Mouse (Mus musculus) kidney, embryonic 16.5 days (tissue): ENCODE results near the gene Gpsm2. TPM values are rescaled to one million over a fixed set of nuclear protein-coding genes. Genes with fewer than 3 reads are reported as not detected.
A peak's percentile ranks its signal among the peaks of the same experiment; 100 is the strongest.

Experiments
- ATAC-seq: fragments of 200-750 bp; cut with Nextera tagmentation; 2 replicates; pipeline ENCODE4 v1.8.0; 2017; ENCODE audit warnings: moderate TSS enrichment; ENCODE audit not compliant: low FRiP score, low TSS enrichment
- H3K27ac ChIP-seq: fragments of 300-500 bp; sonication (generic); 2 replicates; pipeline ENCODE4 v1.5.1; 2014; ENCODE audit warnings: low read length
- H3K27me3 ChIP-seq: fragments of 300-500 bp; sonication (generic); 2 replicates; pipeline ENCODE4 v1.6.1; 2014; ENCODE audit warnings: low read length, control low read depth, mixed read lengths; ENCODE audit not compliant: insufficient read depth
- H3K36me3 ChIP-seq: fragments of 300-500 bp; sonication (generic); 2 replicates; pipeline ENCODE4 v1.6.1; 2014; ENCODE audit warnings: low read length, control low read depth, mixed read lengths; ENCODE audit not compliant: insufficient read depth
- H3K4me1 ChIP-seq: fragments of 300-500 bp; sonication (generic); 2 replicates; pipeline ENCODE4 v1.6.1; 2014; ENCODE audit warnings: low read length, control low read depth, mixed read lengths; ENCODE audit not compliant: insufficient read depth
- H3K4me2 ChIP-seq: fragments of 300-500 bp; sonication (generic); replicated peaks from 2 replicates; pipeline ENCODE4 v1.6.1; 2014; ENCODE audit warnings: low read depth, low read length
- H3K4me3 ChIP-seq: fragments of 300-500 bp; sonication (generic); 2 replicates; pipeline ENCODE4 v1.5.1; 2014; ENCODE audit warnings: mild to moderate bottlenecking, low read length
- H3K9ac ChIP-seq: fragments of 300-500 bp; sonication (generic); replicated peaks from 2 replicates; pipeline ENCODE4 v1.6.1; 2014; ENCODE audit warnings: low read length
- H3K9me3 ChIP-seq: fragments of 300-500 bp; sonication (generic); 2 replicates; pipeline ENCODE4 v1.6.1; 2016; ENCODE audit warnings: low read length, control low read depth
- WGBS: fragments of 180-500 bp; shearing (Covaris S2); extraction: QIAGEN DNeasy Blood & Tissue Kit; methylation state at CpG from one replicate; pipeline ENCODE4 v1.1.7; 2014; 5-methylcytosine and 5-hydroxymethylcytosine counted together
- polyA plus RNA-seq: library from polyadenylated mRNA; unstranded; fragments of >200 nt; fragmentation: Nextera tagmentation; extraction: Ambion mirVana; gene quantifications from 2 replicates; pipeline ENCODE4 v1.2.1, GENCODE M21; 2015

Gpsm2 gene
- polyA plus RNA-seq, 1 experiment from 2014 or later, result 38.4 TPM

GRCm38 (mm10) chr3:108730316-108730715 lies 8.2 kb upstream of the Gpsm2 start:
- Histone ChIP-seq H3K36me3 (no peaks in the 10 kb centered on the region), H3K4me1 (peaks cover 4% of the 10 kb centered on the region; the same call in 1 of the 2 replicates), H3K9ac (no peak overlapping the region), H3K27me3 (no peaks in the 10 kb centered on the region), H3K4me3 (no peak overlapping the region), H3K4me2 (no peak overlapping the region), H3K27ac (no peak overlapping the region), H3K9me3 (peaks cover 3% of the 10 kb centered on the region; the same call in 1 of the 2 replicates)
- WGBS, result 26% methylated on average over 12 of the region's 12 CpGs
- no peak for ATAC-seq

- no peak for ATAC-seq
- Histone ChIP-seq H3K4me2 (no peak overlapping the region), H3K9me3 (peaks cover 3% of the 10 kb centered on the region; the same call in 1 of the 2 replicates), H3K27ac (no peak overlapping the region), H3K27me3 (no peaks in the 10 kb centered on the region), H3K4me3 (no peak overlapping the region), H3K36me3 (no peaks in the 10 kb centered on the region), H3K4me1 (peaks cover 4% of the 10 kb centered on the region; the same call in 1 of the 2 replicates), H3K9ac (no peak overlapping the region)
- WGBS, result 89% methylated on average over 3 of the region's 3 CpGs
Observed at GRCm38 (mm10) chr3:108727776-108728175, 5.7 kb upstream of the Gpsm2 start.

GRCm38 (mm10) chr3:108727344-108727743 lies 5.2 kb upstream of the Gpsm2 start:
- Histone ChIP-seq H3K9me3 (peaks cover 3% of the 10 kb centered on the region; the same call in 1 of the 2 replicates), H3K27me3 (no peaks in the 10 kb centered on the region), H3K27ac (no peak overlapping the region), H3K4me1 (peaks cover 4% of the 10 kb centered on the region; the same call in 1 of the 2 replicates), H3K4me2 (no peak overlapping the region), H3K4me3 (no peak overlapping the region), H3K36me3 (no peaks in the 10 kb centered on the region), H3K9ac (no peak overlapping the region)
- no peak for ATAC-seq

DNA sequence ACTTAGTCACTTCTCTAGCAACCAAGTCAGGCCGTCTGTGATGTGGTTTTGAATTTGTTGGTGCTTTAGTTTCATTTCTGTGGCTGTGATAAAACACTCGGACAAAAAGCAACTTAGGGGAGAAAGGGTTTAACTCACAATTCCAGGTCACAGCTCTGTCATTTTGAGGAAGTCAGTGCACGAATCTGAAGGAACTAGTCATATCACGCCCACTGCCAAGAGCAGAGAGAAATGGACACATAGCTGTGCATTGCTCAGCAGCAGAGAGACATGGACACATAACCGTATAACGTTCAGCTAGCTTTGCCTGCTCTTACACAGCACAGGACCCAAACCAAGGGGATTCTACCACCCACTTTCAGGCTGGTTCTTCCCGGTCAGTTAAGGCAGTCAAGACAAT lies 4.3 kb upstream of the Gpsm2 start:
- WGBS, result 84% methylated on average over 7 of the region's 7 CpGs
- Histone ChIP-seq H3K4me3 (no peak overlapping the region), H3K36me3 (no peaks in the 10 kb centered on the region), H3K27me3 (no peaks in the 10 kb centered on the region), H3K4me1 (peaks cover 4% of the 10 kb centered on the region; the same call in 1 of the 2 replicates), H3K27ac (no peak overlapping the region), H3K9ac (no peak overlapping the region), H3K9me3 (peaks cover 3% of the 10 kb centered on the region; the same call in 1 of the 2 replicates), H3K4me2 (no peak overlapping the region)
- ATAC-seq, result no peak

GRCm38 (mm10) chr3:108721076-108721991 lies 775 bp downstream of the Gpsm2 start:
- peak overlapping the region; percentile 90 for H3K27ac ChIP-seq
- H3K4me1 ChIP-seq, result peaks cover 13% of the 10 kb centered on the region
- H3K4me3 ChIP-seq, result peak overlapping the region; percentile 82
- H3K36me3 ChIP-seq, result no peaks in the 10 kb centered on the region
- H3K9me3 ChIP-seq, result peaks cover 3% of the 10 kb centered on the region; the same call in 1 of the 2 replicates
- ATAC-seq, result no peak
- H3K4me2 ChIP-seq, result peak overlapping the region; percentile 79
- H3K27me3 ChIP-seq, result no peaks in the 10 kb centered on the region
- under 1% methylated on average over 44 of the region's 44 CpGs for WGBS
- peak overlapping the region; percentile 94 for H3K9ac ChIP-seq

DNA sequence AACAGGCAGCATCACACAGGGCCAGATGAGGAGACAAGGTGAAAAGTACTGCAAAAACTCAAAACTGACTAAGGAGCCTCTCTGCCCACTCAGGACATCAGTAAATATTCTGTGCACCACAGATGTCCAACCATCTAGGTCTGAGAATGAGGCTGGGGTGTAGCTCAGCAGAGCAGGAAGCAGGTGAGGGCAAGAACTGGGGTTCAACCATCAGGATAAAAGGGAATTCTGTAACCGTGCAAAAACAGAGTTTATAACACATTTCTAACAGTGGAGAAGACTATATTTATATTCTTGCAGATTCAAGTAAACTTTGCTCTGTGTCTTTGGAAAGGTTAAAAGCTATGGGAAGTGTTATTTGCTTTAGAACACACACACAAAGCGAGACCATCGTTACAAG lies 2.3 kb downstream of the Gpsm2 start:
- H3K4me3 ChIP-seq, result no peak overlapping the region
- whole genome bisulfite sequencing, result 82% methylated on average over 3 of the region's 3 CpGs
- H3K27me3 ChIP-seq, result no peaks in the 10 kb centered on the region
- no peak for ATAC-seq
- no peaks in the 10 kb centered on the region for H3K9me3 ChIP-seq
- H3K9ac ChIP-seq, result no peak overlapping the region
- no peak overlapping the region for H3K27ac ChIP-seq
- H3K4me2 ChIP-seq, result no peak overlapping the region
- no peaks in the 10 kb centered on the region for H3K36me3 ChIP-seq
- H3K4me1 ChIP-seq, result peaks cover 13% of the 10 kb centered on the region

- WGBS, result 82% methylated on average over 2 of the region's 2 CpGs
- H3K9me3 ChIP-seq, result no peaks in the 10 kb centered on the region
- H3K4me2 ChIP-seq, result no peak overlapping the region
- no peak overlapping the region for H3K27ac ChIP-seq
- H3K4me1 ChIP-seq, result peaks cover 13% of the 10 kb centered on the region
- H3K36me3 ChIP-seq, result no peaks in the 10 kb centered on the region
- no peak overlapping the region for H3K4me3 ChIP-seq
- H3K27me3 ChIP-seq, result no peaks in the 10 kb centered on the region
- ATAC-seq, result no peak
- H3K9ac ChIP-seq, result no peak overlapping the region
Observed at GRCm38 (mm10) chr3:108719357-108719756, 2.8 kb downstream of the Gpsm2 start.

- Histone ChIP-seq H3K27ac (no peak overlapping the region), H3K4me3 (no peak overlapping the region), H3K9ac (no peak overlapping the region), H3K4me1 (peaks cover 16% of the 10 kb centered on the region), H3K27me3 (no peaks in the 10 kb centered on the region), H3K9me3 (no peaks in the 10 kb centered on the region), H3K4me2 (no peak overlapping the region), H3K36me3 (no peaks in the 10 kb centered on the region)
- no peak for ATAC-seq
- 85% methylated on average over 3 of the region's 3 CpGs for WGBS
Observed at GRCm38 (mm10) chr3:108717896-108718502, 4.1 kb downstream of the Gpsm2 start.

DNA sequence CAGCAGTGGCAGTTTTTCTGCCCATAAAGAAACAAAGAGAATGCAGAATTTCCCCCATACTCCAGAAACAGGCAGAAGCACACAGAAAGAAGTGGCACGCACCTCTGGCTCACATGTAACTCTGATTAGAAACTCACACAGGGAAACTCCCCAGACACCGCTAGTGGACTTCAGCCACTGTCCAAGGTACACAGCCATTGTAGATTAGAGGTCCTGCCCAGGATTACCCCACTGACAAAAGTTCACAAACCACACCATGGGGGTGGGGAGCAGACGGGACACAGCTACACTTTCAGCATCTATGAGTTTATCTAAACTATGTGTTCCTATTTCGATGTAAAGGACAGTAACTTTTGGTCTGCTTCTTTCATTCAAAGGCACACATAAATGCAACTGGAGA lies 7.3 kb downstream of the Gpsm2 start:
- ATAC-seq, result no peak
- no peaks in the 10 kb centered on the region for H3K27me3 ChIP-seq
- no peaks in the 10 kb centered on the region for H3K36me3 ChIP-seq
- WGBS, result 94% methylated on average over 4 of the region's 4 CpGs
- H3K9ac ChIP-seq, result no peak overlapping the region
- H3K4me3 ChIP-seq, result no peak overlapping the region
- no peak overlapping the region for H3K27ac ChIP-seq
- no peaks in the 10 kb centered on the region for H3K9me3 ChIP-seq
- peaks cover 9% of the 10 kb centered on the region for H3K4me1 ChIP-seq
- no peak overlapping the region for H3K4me2 ChIP-seq
